Mouse (Mus musculus) midbrain, postnatal 0 days (tissue): ENCODE results near the gene Ldhal6b. TPM values are rescaled to one million over a fixed set of nuclear protein-coding genes. Genes with fewer than 3 reads are reported as not detected.

Experiments used
- ATAC-seq: fragments of 200-750 bp; cut with Nextera tagmentation; 2 replicates; pipeline ENCODE4 v1.8.0; 2017; ENCODE audit warnings: moderate number of reproducible peaks, mild to moderate bottlenecking, moderate TSS enrichment, moderate library complexity; ENCODE audit not compliant: low FRiP score
- DNase-seq: peaks from one replicate; pipeline ENCODE4 v3.0.0-alpha.2; 2015; ENCODE audit warnings: low spot score
- H3K27ac ChIP-seq: fragments of 300-500 bp; sonication (generic); 2 replicates; pipeline ENCODE4 v1.5.1; 2014; ENCODE audit warnings: low read depth, mild to moderate bottlenecking, low read length, mixed read lengths
- H3K27me3 ChIP-seq: fragments of 300-500 bp; sonication (generic); 2 replicates; pipeline ENCODE4 v1.6.1; 2014; ENCODE audit warnings: low read length, control low read depth, mixed read lengths; ENCODE audit not compliant: insufficient read depth
- H3K36me3 ChIP-seq: fragments of 300-500 bp; sonication (generic); 2 replicates; pipeline ENCODE4 v1.6.1; 2014; ENCODE audit warnings: low read length, control low read depth, mixed read lengths; ENCODE audit not compliant: insufficient read depth
- H3K4me1 ChIP-seq: fragments of 300-500 bp; sonication (generic); 2 replicates; pipeline ENCODE4 v1.6.1; 2014; ENCODE audit warnings: mild to moderate bottlenecking, control low read depth, antibody characterized with exemption, low read length, mixed read lengths; ENCODE audit not compliant: insufficient read depth
- H3K4me2 ChIP-seq: fragments of 300-500 bp; sonication (generic); 2 replicates; pipeline ENCODE4 v1.6.1; 2014; ENCODE audit warnings: low read depth, mild to moderate bottlenecking, low read length, mixed read lengths; ENCODE audit not compliant: poor library complexity, severe bottlenecking
- H3K4me3 ChIP-seq: fragments of 300-500 bp; sonication (generic); 2 replicates; pipeline ENCODE4 v1.5.1; 2014; ENCODE audit warnings: low read depth, mild to moderate bottlenecking, low read length, moderate library complexity
- H3K9ac ChIP-seq: fragments of 300-500 bp; sonication (generic); replicated peaks from 2 replicates; pipeline ENCODE4 v1.6.1; 2014; ENCODE audit warnings: mild to moderate bottlenecking, low read length, moderate library complexity, mixed read lengths; ENCODE audit not compliant: poor library complexity, severe bottlenecking
- H3K9me3 ChIP-seq: fragments of 300-500 bp; sonication (generic); 2 replicates; pipeline ENCODE4 v1.6.1; 2016; ENCODE audit warnings: low read length, control low read depth
- CTCF ChIP-seq: IDR thresholded peaks from 2 replicates; pipeline ENCODE4 v1.5.1; 2016; ENCODE audit warnings: antibody characterized with exemption, mild to moderate bottlenecking
- WGBS: fragments of 180-500 bp; shearing (Covaris S2); extraction: QIAGEN DNeasy Blood & Tissue Kit; methylation state at CpG from one replicate; pipeline ENCODE4 v1.1.7; 2014; 5-methylcytosine and 5-hydroxymethylcytosine counted together
- polyA plus RNA-seq: library from polyadenylated mRNA; unstranded; fragments of >200 nt; fragmentation: Nextera tagmentation; extraction: Ambion mirVana; gene quantifications from 2 replicates; pipeline ENCODE4 v1.2.1, GENCODE M21; 2015
- total RNA-seq: library from RNA; depleted of rRNA; stranded (reverse); fragments of >200 nt; gene quantifications from 2 replicates; pipeline ENCODE4 v1.2.3, GENCODE M21; 2014

Gene Ldhal6b
- total and polyA plus RNA-seq, 2 experiments from 2014 or later: 0.10 to 0.55 TPM

DNA sequence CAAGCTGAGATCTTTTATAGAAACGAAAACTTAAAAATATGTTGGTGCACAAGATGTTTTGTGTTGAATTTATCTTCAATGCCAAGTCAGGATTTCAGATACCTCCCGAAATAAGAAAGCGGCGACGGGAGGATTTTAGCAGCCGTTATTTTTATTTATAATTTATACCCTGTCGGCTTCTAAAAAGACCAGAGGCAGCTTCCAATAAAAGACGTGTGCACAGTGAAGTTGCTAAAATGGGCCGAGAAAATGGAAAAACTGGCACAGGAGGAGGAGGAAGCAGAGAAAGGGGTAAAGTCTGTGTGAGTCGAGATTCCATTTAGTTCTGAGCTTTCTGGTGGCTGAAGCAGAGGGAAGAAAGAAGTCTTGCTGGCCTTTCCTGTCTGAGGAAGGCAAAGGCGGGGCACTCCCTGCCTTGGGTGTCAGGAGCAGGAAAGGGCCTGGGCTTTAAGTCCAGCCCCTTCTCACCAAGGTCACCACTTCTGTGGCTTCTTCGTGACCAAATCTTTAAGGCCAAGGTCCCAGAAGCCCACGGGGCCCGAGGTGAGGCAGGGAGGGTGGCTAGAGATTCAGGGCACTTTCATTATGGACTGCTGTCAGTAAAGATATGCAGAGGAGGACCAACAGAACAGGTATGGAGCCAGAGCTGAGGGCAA, 18.0 kb downstream of the Ldhal6b start:
- Histone ChIP-seq H3K36me3 (no peaks in the 10 kb centered on the region), H3K9ac (no peak overlapping the region), H3K4me3 (no peak overlapping the region), H3K27ac (no peak overlapping the region), H3K9me3 (no peaks in the 10 kb centered on the region), H3K4me2 (no peak overlapping the region), H3K4me1 (no peaks in the 10 kb centered on the region), H3K27me3 (0 out of 2 replicates have a peak, but pooled peaks cover 7% of the 10 kb centered on the region)
- WGBS: 74% methylated on average over 14 of the region's 14 CpGs
- ATAC-seq (no peak), DNase-seq (no peak)
- no peak for TF ChIP-seq CTCF

- H3K9ac ChIP-seq: no peak overlapping the region
- no peak overlapping the region for H3K4me3 ChIP-seq
- H3K36me3 ChIP-seq: no peaks in the 10 kb centered on the region
- H3K27me3 ChIP-seq: no peaks in the 10 kb centered on the region
- H3K4me1 ChIP-seq: no peaks in the 10 kb centered on the region
- no peak overlapping the region for H3K27ac ChIP-seq
- DNase-seq (peak; percentile 90), ATAC-seq (peak; percentile 82)
- TF ChIP-seq CTCF: peak; percentile 99
- H3K4me2 ChIP-seq: peak overlapping the region; percentile 33
- WGBS: 28% methylated on average over 33 of the region's 33 CpGs
- H3K9me3 ChIP-seq: no peaks in the 10 kb centered on the region
Observed at GRCm38 (mm10) chr17:5397148-5398007, 21.2 kb downstream of the Ldhal6b start.

- TF ChIP-seq CTCF: no peak
- ATAC-seq (no peak), DNase-seq (no peak)
- WGBS: 70% methylated on average over 5 of the region's 5 CpGs
- no peak overlapping the region for H3K27ac ChIP-seq
- H3K4me1 ChIP-seq: no peaks in the 10 kb centered on the region
- H3K36me3 ChIP-seq: no peaks in the 10 kb centered on the region
- H3K4me3 ChIP-seq: no peak overlapping the region
- no peak overlapping the region for H3K9ac ChIP-seq
- H3K9me3 ChIP-seq: no peaks in the 10 kb centered on the region
- H3K27me3 ChIP-seq: no peaks in the 10 kb centered on the region
- no peak overlapping the region for H3K4me2 ChIP-seq
Observed at GRCm38 (mm10) chr17:5396213-5396612, 22.4 kb downstream of the Ldhal6b start.

DNA sequence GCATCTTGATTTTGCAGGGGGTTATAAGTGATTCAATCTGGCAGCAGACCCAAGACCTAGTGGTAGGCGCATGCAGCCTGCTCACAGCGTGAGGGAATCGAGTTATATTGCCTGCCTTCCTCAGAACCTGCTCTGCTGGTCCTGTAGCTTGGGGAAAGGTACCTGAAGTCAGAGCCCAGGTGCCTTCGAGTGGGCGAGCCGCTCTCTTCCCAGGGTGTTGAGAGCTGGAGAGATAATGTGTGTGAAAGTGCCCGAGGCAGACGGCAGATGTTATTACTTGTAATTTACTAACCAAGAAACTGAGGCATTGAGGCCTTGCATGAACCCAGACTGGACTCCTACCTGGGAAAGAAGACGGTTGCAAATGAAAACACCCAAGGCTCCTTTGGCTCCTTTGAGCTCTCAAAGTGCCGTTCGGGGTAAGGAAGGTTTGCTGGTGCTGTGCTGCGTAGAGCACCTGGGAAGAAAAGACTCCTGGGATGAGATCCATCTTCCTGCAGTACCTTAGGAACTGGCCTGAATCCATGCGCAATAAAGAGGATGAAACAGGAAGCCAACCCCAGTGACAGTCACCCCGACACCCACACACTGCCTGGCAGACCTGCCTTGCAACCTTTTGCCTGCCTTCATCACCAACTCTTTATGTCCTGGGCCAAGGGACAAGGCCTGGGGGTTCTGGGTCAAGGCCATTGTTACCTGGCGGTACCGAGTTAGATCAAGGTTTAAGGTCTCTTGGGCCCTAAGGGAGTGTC, 22.9 kb downstream of the Ldhal6b start:
- Histone ChIP-seq H3K36me3 (no peaks in the 10 kb centered on the region), H3K9ac (no peak overlapping the region), H3K4me2 (no peak overlapping the region), H3K27me3 (no peaks in the 10 kb centered on the region), H3K4me3 (no peak overlapping the region), H3K27ac (no peak overlapping the region), H3K9me3 (no peaks in the 10 kb centered on the region), H3K4me1 (no peaks in the 10 kb centered on the region)
- ATAC-seq (no peak), DNase-seq (no peak)
- WGBS: 93% methylated on average over 16 of the region's 16 CpGs
- no peak for TF ChIP-seq CTCF

DNA sequence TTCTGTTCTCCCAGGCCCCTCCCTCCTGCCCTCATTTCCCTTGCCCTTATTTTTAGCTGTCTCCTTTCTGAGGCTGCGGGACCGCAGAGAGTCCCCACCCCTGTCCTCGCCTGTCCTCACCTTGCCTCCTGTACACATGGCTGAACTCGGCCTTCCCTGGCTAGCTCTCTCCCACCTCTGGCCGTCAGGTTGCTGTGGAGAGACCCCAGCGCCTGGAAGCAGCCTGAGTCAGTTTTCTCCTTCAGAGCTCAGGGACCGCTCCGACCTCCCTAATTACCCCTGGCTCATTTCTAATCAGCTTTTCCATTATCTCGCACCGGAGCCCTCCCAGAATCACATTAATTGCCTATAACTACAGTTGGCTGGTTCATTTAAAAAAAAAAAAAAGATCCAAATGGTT, 27.9 kb downstream of the Ldhal6b start:
- no peak for ATAC-seq
- Histone ChIP-seq H3K27me3 (no peaks in the 10 kb centered on the region), H3K4me1 (no peaks in the 10 kb centered on the region), H3K27ac (no peak overlapping the region), H3K36me3 (no peaks in the 10 kb centered on the region), H3K4me3 (no peak overlapping the region), H3K9me3 (no peaks in the 10 kb centered on the region), H3K4me2 (no peak overlapping the region), H3K9ac (no peak overlapping the region)
- TF ChIP-seq CTCF: no peak
- WGBS: 54% methylated on average over 10 of the region's 10 CpGs
- DNase-seq: peak; percentile 50
